Mouse (Mus musculus) small intestine, adult 2 months (tissue): ENCODE measurements around the gene Jph4. TPM values are rescaled to one million over a fixed set of nuclear protein-coding genes. Genes with fewer than 3 reads are reported as not detected.
A peak's percentile ranks its signal among the peaks of the same experiment; 100 is the strongest.

ENCODE experiments used
- H3K27ac ChIP-seq: fragments of 200-500 bp; 2 replicates; pipeline ENCODE4 v1.5.1; 2012; ENCODE audit warnings: low read depth, low read length, control low read depth, inconsistent platforms; ENCODE audit not compliant: insufficient read depth
- H3K27me3 ChIP-seq: fragments of 200-500 bp; 2 replicates; pipeline ENCODE4 v1.6.1; 2012; ENCODE audit warnings: mild to moderate bottlenecking, moderate library complexity, low read length, inconsistent platforms; ENCODE audit not compliant: control insufficient read depth, insufficient read depth
- H3K36me3 ChIP-seq: fragments of 200-500 bp; 2 replicates; pipeline ENCODE4 v1.6.1; 2012; ENCODE audit warnings: mild to moderate bottlenecking, low read length, control low read depth, inconsistent platforms; ENCODE audit not compliant: control insufficient read depth, insufficient read depth
- H3K4me1 ChIP-seq: fragments of 200-500 bp; 2 replicates; pipeline ENCODE4 v1.6.1; 2012; ENCODE audit warnings: low read length, inconsistent platforms, mixed read lengths; ENCODE audit not compliant: control insufficient read depth, insufficient read depth, insufficient read length
- H3K4me3 ChIP-seq: fragments of 200-500 bp; 2 replicates; pipeline ENCODE4 v1.5.1; 2012; ENCODE audit warnings: low read depth, mild to moderate bottlenecking, control low read depth, inconsistent platforms, low read length, moderate library complexity
- CTCF ChIP-seq: fragments of 200-500 bp; IDR thresholded peaks from 2 replicates; pipeline ENCODE4 v1.5.1; 2012; ENCODE audit warnings: low read depth, mild to moderate bottlenecking, control low read depth, inconsistent platforms, low read length, moderate library complexity, mixed read lengths; ENCODE audit not compliant: insufficient replicate concordance, insufficient read length; ENCODE audit errors: extremely low read depth
- POLR2A ChIP-seq: fragments of 200-500 bp; IDR thresholded peaks from 2 replicates; pipeline ENCODE4 v1.6.1; 2012; ENCODE audit warnings: low read depth, mild to moderate bottlenecking, control low read depth, inconsistent platforms, low read length, moderate library complexity
- WGBS: fragments of 180-500 bp; shearing (Covaris S2); methylation state at CpG from one replicate; pipeline ENCODE4 v1.1.7; 2018; 5-methylcytosine and 5-hydroxymethylcytosine counted together
- polyA plus RNA-seq: library from polyadenylated mRNA; depleted of rRNA; stranded (reverse); fragments of >200 nt; gene quantifications from 2 replicates; pipeline ENCODE4 v1.2.3, GENCODE M21; 2012

Jph4 gene
- polyA plus RNA-seq, 1 experiment, result 0.72 TPM

DNA sequence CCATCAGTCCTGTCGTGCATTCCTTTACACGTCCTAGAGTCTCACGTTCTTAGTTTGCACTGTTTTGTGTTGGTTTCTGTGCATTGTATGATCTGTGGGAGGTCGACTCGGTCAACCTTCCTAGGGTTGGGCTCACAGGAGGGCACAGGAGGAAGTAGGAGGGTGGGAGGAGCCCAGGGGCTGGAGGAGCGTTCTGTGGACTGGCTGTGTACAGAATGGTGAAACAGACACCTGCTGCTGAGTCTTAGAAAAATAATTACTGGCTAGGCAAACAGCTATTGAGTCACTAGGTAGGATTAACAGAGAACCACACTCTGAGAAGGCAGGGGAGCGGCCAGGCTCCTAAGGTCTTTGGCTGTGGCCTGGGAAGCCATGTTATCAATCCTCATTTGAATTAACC lies 22.6 kb upstream of the Jph4 start:
- WGBS, result 27% methylated on average over 7 of the region's 7 CpGs
- no peak overlapping the region for H3K4me3 ChIP-seq

DNA sequence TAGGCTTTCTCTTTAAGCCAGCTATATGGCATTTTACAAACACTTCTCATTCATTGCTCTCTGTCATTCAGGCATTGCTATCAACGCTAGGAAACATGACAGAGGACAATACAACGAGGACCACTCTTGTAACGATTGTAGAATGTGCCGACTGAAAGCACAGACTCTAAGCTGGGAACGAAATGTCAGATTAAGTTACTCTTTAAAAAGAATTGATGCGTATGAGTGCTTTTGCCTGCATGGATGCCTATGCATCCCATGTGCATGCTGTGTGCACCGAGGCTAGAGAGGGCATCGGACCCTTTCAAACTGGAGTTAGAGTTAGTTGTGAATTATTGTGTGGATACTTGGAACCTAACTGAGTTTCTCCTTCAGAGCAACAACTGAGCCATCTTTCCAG lies 18.9 kb upstream of the Jph4 start:
- Histone ChIP-seq H3K4me1 (no peaks in the 10 kb centered on the region), H3K27me3 (no peaks in the 10 kb centered on the region), H3K36me3 (no peaks in the 10 kb centered on the region), H3K4me3 (no peak overlapping the region), H3K27ac (no peak overlapping the region)
- WGBS, result 53% methylated on average over 8 of the region's 8 CpGs
- no peak for TF ChIP-seq CTCF
- no peak for TF ChIP-seq POLR2A

More for the DNA sequence above, 22.6 kb upstream of the Jph4 start:
- no peak overlapping the region for H3K27ac ChIP-seq
- no peaks in the 10 kb centered on the region for H3K36me3 ChIP-seq
- no peaks in the 10 kb centered on the region for H3K4me1 ChIP-seq
- no peaks in the 10 kb centered on the region for H3K27me3 ChIP-seq
- TF ChIP-seq POLR2A (no peak), CTCF (no peak)

DNA sequence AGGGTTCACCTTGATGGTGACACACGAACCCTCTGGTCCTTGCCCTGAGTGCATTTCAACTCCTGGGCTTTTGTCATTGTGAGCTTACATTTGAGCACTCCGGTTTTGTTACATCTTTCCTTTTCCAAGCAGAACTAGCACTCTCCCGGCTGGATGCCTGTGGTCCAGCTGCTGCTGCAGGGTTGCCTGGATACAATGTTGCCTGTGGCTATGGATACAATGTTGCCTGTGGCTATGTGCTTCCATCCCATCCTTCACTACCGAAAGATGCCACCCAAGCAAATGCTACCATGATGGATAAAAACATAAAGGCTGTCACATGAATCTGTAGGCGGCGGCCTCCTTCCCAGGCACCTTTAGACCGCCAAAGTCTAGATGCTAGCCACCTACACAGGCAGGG lies 9.8 kb upstream of the Jph4 start:
- Histone ChIP-seq H3K4me3 (no peak overlapping the region), H3K4me1 (no peaks in the 10 kb centered on the region; the same call in 1 of the 2 replicates), H3K27me3 (no peaks in the 10 kb centered on the region), H3K36me3 (no peaks in the 10 kb centered on the region), H3K27ac (no peak overlapping the region)
- no peak for TF ChIP-seq CTCF
- no peak for TF ChIP-seq POLR2A
- WGBS, result 86% methylated on average over 7 of the region's 7 CpGs

DNA sequence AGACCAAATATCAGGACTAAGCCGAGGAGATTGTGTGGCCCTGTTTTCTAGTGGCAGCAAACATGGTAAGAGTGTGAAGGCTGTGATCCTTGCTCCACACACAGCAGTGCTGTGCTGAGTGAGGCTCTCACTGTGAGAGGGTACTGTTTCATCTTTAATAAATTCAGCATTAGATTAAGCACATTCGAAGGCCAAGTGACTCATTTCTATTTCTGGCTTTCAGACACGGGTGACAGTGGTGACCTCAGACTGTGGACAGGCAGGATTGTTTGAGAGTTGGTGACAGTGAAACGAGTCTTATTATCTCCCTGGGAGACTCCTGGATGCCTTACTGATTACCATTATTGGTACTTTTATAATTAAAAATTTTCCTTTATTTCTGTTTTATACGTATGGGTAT lies 9.0 kb upstream of the Jph4 start:
- no peaks in the 10 kb centered on the region; the same call in 1 of the 2 replicates for H3K4me1 ChIP-seq
- H3K27ac ChIP-seq, result no peak overlapping the region
- TF ChIP-seq POLR2A, result no peak
- TF ChIP-seq CTCF, result no peak
- no peaks in the 10 kb centered on the region for H3K36me3 ChIP-seq
- no peaks in the 10 kb centered on the region for H3K27me3 ChIP-seq
- H3K4me3 ChIP-seq, result no peak overlapping the region
- WGBS, result 73% methylated on average over 5 of the region's 5 CpGs

DNA sequence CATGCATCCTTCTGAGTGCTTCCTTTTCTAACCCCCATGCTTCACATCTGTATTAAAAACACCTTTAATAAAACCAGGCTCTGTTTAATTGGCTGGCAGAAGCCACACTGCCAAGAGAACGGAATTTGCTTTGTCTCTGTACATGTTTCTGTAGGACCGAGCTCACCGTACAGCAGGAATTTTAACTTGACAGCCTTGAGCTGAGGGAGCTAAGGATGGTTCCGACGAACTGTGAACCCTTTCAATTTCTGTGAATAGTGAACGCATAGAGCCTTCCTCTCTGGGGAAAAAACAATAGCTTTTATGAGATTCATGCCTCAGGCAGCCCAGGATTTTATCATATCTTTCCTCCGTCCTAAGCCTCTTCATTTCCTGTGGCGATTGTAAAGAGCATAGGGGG lies 5.6 kb upstream of the Jph4 start:
- Histone ChIP-seq H3K4me1 (no peaks in the 10 kb centered on the region; the same call in 1 of the 2 replicates), H3K4me3 (no peak overlapping the region), H3K27me3 (no peaks in the 10 kb centered on the region), H3K27ac (no peak overlapping the region), H3K36me3 (no peaks in the 10 kb centered on the region)
- TF ChIP-seq CTCF (no peak), POLR2A (no peak)
- 60% methylated on average over 8 of the region's 8 CpGs for WGBS

DNA sequence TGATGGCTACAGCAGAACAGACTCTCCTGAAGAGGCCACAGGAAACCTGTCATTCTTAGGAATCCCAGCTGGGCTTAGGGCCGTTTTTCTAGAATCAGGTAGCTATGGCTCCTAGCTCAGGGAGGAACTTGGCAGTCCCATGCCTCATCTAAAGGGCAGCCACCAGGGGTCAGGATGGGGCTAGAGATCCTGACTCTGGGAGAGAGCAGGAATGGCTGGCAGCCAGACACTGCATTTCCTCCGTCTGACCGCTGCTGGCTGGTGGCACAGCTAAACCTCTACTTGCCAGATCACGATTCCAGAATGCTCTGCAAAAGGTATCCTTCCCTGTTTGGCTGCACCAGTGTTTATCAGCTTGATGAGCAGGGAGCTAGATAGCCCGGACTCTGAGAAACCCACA lies 5.2 kb upstream of the Jph4 start:
- H3K27ac ChIP-seq, result no peak overlapping the region
- no peaks in the 10 kb centered on the region for H3K36me3 ChIP-seq
- H3K27me3 ChIP-seq, result no peaks in the 10 kb centered on the region
- no peak overlapping the region for H3K4me3 ChIP-seq
- WGBS, result 6% methylated on average over 5 of the region's 5 CpGs
- no peaks in the 10 kb centered on the region; the same call in 1 of the 2 replicates for H3K4me1 ChIP-seq
- TF ChIP-seq CTCF (peak; percentile 71; the same call in 1 of the 2 replicates), POLR2A (no peak)

DNA sequence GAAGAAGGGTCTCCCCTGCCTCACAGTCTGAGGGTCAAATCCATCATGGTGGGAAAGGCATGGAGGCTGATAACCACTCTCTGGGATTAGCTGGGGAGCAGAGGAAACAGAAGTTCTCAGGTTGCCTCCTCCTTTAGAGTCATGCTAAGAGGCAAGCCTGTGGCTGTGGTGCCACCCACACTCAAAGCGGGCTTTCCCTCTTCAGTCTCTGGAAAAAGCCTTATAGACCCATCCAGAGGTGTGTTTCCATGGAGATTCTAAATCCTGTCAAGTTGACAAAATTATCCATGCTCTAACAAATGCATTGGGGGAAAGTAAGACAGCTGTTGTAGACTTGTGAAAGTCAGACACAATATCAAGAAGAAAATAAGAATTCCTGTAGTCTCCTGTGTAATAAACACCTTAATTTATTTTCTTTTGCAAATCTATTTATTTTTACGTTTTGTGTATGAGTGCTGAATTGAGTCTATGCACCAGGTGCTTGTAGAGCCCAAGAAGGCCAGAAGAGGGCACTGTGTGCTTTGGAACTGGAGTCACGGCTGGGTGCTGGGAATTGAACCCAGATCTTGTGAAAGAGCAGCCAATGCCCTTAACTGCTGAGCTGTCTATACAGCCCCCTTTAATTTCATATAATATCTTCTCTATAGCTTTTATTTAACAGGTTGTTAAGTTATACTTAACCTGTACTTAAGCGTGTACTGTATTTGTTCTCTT lies 2.8 kb upstream of the Jph4 start:
- no peak overlapping the region for H3K4me3 ChIP-seq
- no peak overlapping the region for H3K27ac ChIP-seq
- H3K4me1 ChIP-seq, result peaks cover 2% of the 10 kb centered on the region
- peaks cover 14% of the 10 kb centered on the region for H3K27me3 ChIP-seq
- H3K36me3 ChIP-seq, result no peaks in the 10 kb centered on the region
- WGBS, result 72% methylated on average over 4 of the region's 4 CpGs
- no peak for TF ChIP-seq POLR2A
- TF ChIP-seq CTCF, result peak; percentile 50; the same call in 1 of the 2 replicates

DNA sequence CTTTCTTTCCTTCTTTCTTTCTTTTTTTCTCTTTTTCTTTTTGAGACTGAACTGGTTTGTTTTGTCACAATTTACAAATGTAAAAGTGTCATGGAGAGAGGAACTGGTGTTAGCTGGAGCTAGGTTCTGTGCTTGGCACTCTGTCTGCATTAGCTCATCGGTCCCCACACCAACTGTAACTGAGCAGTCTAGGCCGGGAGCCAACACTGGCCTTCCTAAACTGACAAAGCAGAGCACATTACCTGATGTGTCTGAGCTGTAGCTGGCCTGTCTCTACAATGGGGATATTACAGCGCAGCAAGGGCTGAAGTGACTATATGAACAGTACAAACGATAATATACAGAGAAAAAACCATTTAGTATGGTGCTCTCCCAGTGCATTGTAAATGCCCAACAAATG lies 2.1 kb upstream of the Jph4 start:
- WGBS, result 70% methylated on average over 4 of the region's 4 CpGs
- Histone ChIP-seq H3K4me1 (peaks cover 9% of the 10 kb centered on the region), H3K4me3 (no peak overlapping the region), H3K36me3 (no peaks in the 10 kb centered on the region), H3K27me3 (peaks cover 14% of the 10 kb centered on the region), H3K27ac (no peak overlapping the region)
- TF ChIP-seq POLR2A (no peak), CTCF (no peak)
